In genomic region chr6:83673395-83673794, GRCm38 (mm10) we compare ENCODE assay signal across 8 mouse cellular contexts. TPM values are rescaled to one million over a fixed set of nuclear protein-coding genes. Genes with fewer than 3 reads are reported as not detected.
DNase-seq lines count a peak whose midpoint lies in the region; ATAC-seq lines count a peak whose summit lies in the region.

No protein-coding gene starts in this region.

- peak; percentile 53 for DNase-seq in cerebellum, adult 11 months
- peak; percentile 89 for DNase-seq in adrenal gland, postnatal 14 days
- DNase-seq in embryonic facial prominence, embryonic 11.5 days (ENCODE audit: low spot score), result peak; percentile 88
- peak; percentile 82 to 84 for DNase-seq in left cerebral cortex, postnatal 14 days (ENCODE audit: low spot score in 2 of 2)
- DNase-seq in naive thymus-derived CD4-positive, alpha-beta T cell, adult 2 months (ENCODE audit: low read depth), result peak; percentile 78
- peak; percentile 91 for DNase-seq in testis, postnatal 10 days (ENCODE audit: low spot score)

- no peaks in the 10 kb centered on the region for H3K4me1 ChIP-seq in embryonic facial prominence, embryonic 11.5 days (ENCODE audit: control insufficient read depth, insufficient read depth, low read length)
- no peaks in the 10 kb centered on the region for H3K4me1 ChIP-seq in hindbrain, embryonic 13.5 days (replicated peaks)

- ATAC-seq in cerebellum, adult (ENCODE audit: insufficient number of reproducible peaks, low FRiP score, low TSS enrichment), result no peak
- ATAC-seq in embryonic facial prominence, embryonic 11.5 days (replicated peaks; ENCODE audit: insufficient number of reproducible peaks, low FRiP score, low TSS enrichment, low read depth), result no peak
- ATAC-seq in hindbrain, embryonic 13.5 days (ENCODE audit: low FRiP score), result peak; percentile 36; the same call in 1 of the 2 replicates

- H3K4me3 ChIP-seq in embryonic facial prominence, embryonic 11.5 days (ENCODE audit: low read depth, low read length), result no peak overlapping the region
- no peak overlapping the region for H3K4me3 ChIP-seq in hindbrain, embryonic 13.5 days

- H3K4me2 ChIP-seq in embryonic facial prominence, embryonic 11.5 days (ENCODE audit: low read depth, low read length), result no peak overlapping the region
- H3K4me2 ChIP-seq in hindbrain, embryonic 13.5 days, result no peak overlapping the region

- intact Hi-C loops in left cerebral cortex, postnatal 14 days (cut with DNase I), result loop anchor here (1.0 to 5.0 kb wide), 2 partner anchors 90 to 321 kb away; no protein-coding TSS in a partner anchor

- H3K36me3 ChIP-seq in embryonic facial prominence, embryonic 11.5 days (replicated peaks; ENCODE audit: control insufficient read depth, insufficient read depth, low read depth, low read length), result no peaks in the 10 kb centered on the region
- H3K36me3 ChIP-seq in hindbrain, embryonic 13.5 days, result no peaks in the 10 kb centered on the region

- H3K27me3 ChIP-seq in embryonic facial prominence, embryonic 11.5 days (ENCODE audit: control insufficient read depth, insufficient read depth, low read length), result no peaks in the 10 kb centered on the region
- H3K27me3 ChIP-seq in hindbrain, embryonic 13.5 days, result peaks cover 18% of the 10 kb centered on the region

- H3K27ac ChIP-seq in embryonic facial prominence, embryonic 11.5 days (replicated peaks; ENCODE audit: low read depth, low read length), result no peak overlapping the region
- H3K27ac ChIP-seq in hindbrain, embryonic 13.5 days, result no peak overlapping the region

- H3K9ac ChIP-seq in embryonic facial prominence, embryonic 11.5 days (replicated peaks; ENCODE audit: low read length), result no peak overlapping the region
- H3K9ac ChIP-seq in hindbrain, embryonic 13.5 days, result no peak overlapping the region

- no peaks in the 10 kb centered on the region for H3K9me3 ChIP-seq in embryonic facial prominence, embryonic 11.5 days (replicated peaks; ENCODE audit: control insufficient read depth, low read length)
- no peaks in the 10 kb centered on the region for H3K9me3 ChIP-seq in hindbrain, embryonic 13.5 days

- 7% methylated on average over 4 of the region's 4 CpGs for WGBS in embryonic facial prominence, embryonic 11.5 days
- 6% methylated on average over 4 of the region's 4 CpGs for WGBS in hindbrain, embryonic 13.5 days

RNA-seq across cellular contexts. Expression of gene Cd207, which starts 4.3 kb away (rescaled TPM):
- total RNA-seq in adrenal gland, postnatal 14 days (2021), result 0.37 and 0.64 TPM in 2 replicates
- not detected in 2 replicates for polyA plus RNA-seq in embryonic facial prominence, embryonic 11.5 days (2014; fragmentation: Nextera tagmentation; extraction: Ambion mirVana)
- polyA plus RNA-seq in hindbrain, embryonic 13.5 days (2015; fragmentation: Nextera tagmentation; extraction: Ambion mirVana), result not detected in 2 replicates
- not detected for total RNA-seq in left cerebral cortex, postnatal 14 days (2021)

RNA-seq across cellular contexts. Expression of gene Clec4f, which starts 17.4 kb away (rescaled TPM):
- total RNA-seq in adrenal gland, postnatal 14 days (2021), result 0.26 and 8.6 TPM in 2 replicates
- not detected in 2 replicates for polyA plus RNA-seq in embryonic facial prominence, embryonic 11.5 days (2014; fragmentation: Nextera tagmentation; extraction: Ambion mirVana)
- not detected in 2 replicates for polyA plus RNA-seq in hindbrain, embryonic 13.5 days (2015; fragmentation: Nextera tagmentation; extraction: Ambion mirVana)
- total RNA-seq in left cerebral cortex, postnatal 14 days (2021), result not detected

RNA-seq across cellular contexts. Expression of gene Vax2, which starts 37.7 kb away (rescaled TPM):
- total RNA-seq in adrenal gland, postnatal 14 days (2021), result not detected in 2 replicates
- polyA plus RNA-seq in embryonic facial prominence, embryonic 11.5 days (2014; fragmentation: Nextera tagmentation; extraction: Ambion mirVana), result 2.0 and 8.4 TPM in 2 replicates
- not detected in 2 replicates for polyA plus RNA-seq in hindbrain, embryonic 13.5 days (2015; fragmentation: Nextera tagmentation; extraction: Ambion mirVana)
- not detected for total RNA-seq in left cerebral cortex, postnatal 14 days (2021)
